Mouse (Mus musculus): ENCODE results near the gene Tmem161a. TPM values are rescaled to one million over a fixed set of nuclear protein-coding genes. Genes with fewer than 3 reads are reported as not detected.

Gene Tmem161a
- total and polyA plus RNA-seq, 2 experiments = 20.4 to 60.4 TPM

- H3K27ac ChIP-seq (replicated peaks; ENCODE audit: insufficient read depth, low read depth, low read length) = 0 out of 2 replicates have a peak overlapping the region, but pooled peaks have one; percentile 73
- H3K79me2 ChIP-seq (ENCODE audit: control insufficient read depth, insufficient read depth, low read length) = no peaks in the 10 kb centered on the region; the same call in 1 of the 2 replicates
- DNase-seq (ENCODE audit: extremely low read depth, low read depth, low spot score) = no peak
- H3K27me3 ChIP-seq (ENCODE audit: control insufficient read depth, insufficient read depth, low read length) = no peaks in the 10 kb centered on the region
- peaks cover 11% of the 10 kb centered on the region for H3K4me1 ChIP-seq (ENCODE audit: control insufficient read depth, insufficient read depth, low read length)
- WGBS = 56% methylated on average over 4 of the region's 4 CpGs
- 0 out of 2 replicates have a peak overlapping the region, but pooled peaks have one; percentile 48 for H3K9ac ChIP-seq (ENCODE audit: low read depth, low read length)
- no peak overlapping the region for H3K4me3 ChIP-seq (ENCODE audit: insufficient read depth, low read depth, low read length)
- H3K36me3 ChIP-seq (ENCODE audit: control insufficient read depth, insufficient read depth, low read length) = 0 out of 2 replicates have a peak, but pooled peaks cover 3% of the 10 kb centered on the region
- no peak for TF ChIP-seq POLR2A (IDR thresholded peaks at IDR 0.05; ENCODE audit: extremely low read depth, insufficient read depth, low read length)
- TF ChIP-seq CTCF (IDR thresholded peaks at IDR 0.05; ENCODE audit: low read depth, low read length) = no peak
Measured at GRCm38 (mm10) chr8:70137890-70138289, 34.3 kb upstream of the Tmem161a start.

GRCm38 (mm10) chr8:70139026-70139857 lies 32.9 kb upstream of the Tmem161a start, which contains the start of the genes Rfxank, Borcs8 and Mef2b:
Gene Rfxank (minus strand): TSS chr8:70139154.
Gene Borcs8 (plus strand): TSS chr8:70139499.
Gene Mef2b (plus strand): TSS chr8:70139711.
- H3K4me3 ChIP-seq (ENCODE audit: insufficient read depth, low read depth, low read length) = peak within 1 kb of the TSS; percentile 73
- peak within 1 kb of the TSS; percentile 81 for H3K9ac ChIP-seq (ENCODE audit: low read depth, low read length)
- peaks cover 11% of the 10 kb centered on the region for H3K4me1 ChIP-seq (ENCODE audit: control insufficient read depth, insufficient read depth, low read length)
- H3K27me3 ChIP-seq (ENCODE audit: control insufficient read depth, insufficient read depth, low read length) = no peaks in the 10 kb centered on the region
- TF ChIP-seq CTCF (IDR thresholded peaks at IDR 0.05; ENCODE audit: low read depth, low read length) (no peak), POLR2A (IDR thresholded peaks at IDR 0.05; ENCODE audit: extremely low read depth, insufficient read depth, low read length) (0 out of 2 replicates have a peak, but pooled peaks have one; percentile 27)
- H3K36me3 ChIP-seq (ENCODE audit: control insufficient read depth, insufficient read depth, low read length) = peaks cover 3% of the 10 kb centered on the region; the same call in 1 of the 2 replicates
- no peaks in the 10 kb centered on the region; the same call in 1 of the 2 replicates for H3K79me2 ChIP-seq (ENCODE audit: control insufficient read depth, insufficient read depth, low read length)
- peak; percentile 97 for DNase-seq (ENCODE audit: extremely low read depth, low read depth, low spot score)
- under 1% methylated on average over 46 of the region's 46 CpGs for WGBS
- peak within 1 kb of the TSS; percentile 84 for H3K27ac ChIP-seq (replicated peaks; ENCODE audit: insufficient read depth, low read depth, low read length)

- 5% methylated on average over 9 of the region's 9 CpGs for WGBS
- Histone ChIP-seq H3K4me3 (ENCODE audit: insufficient read depth, low read depth, low read length) (peak overlapping the region; percentile 73), H3K79me2 (ENCODE audit: control insufficient read depth, insufficient read depth, low read length) (no peaks in the 10 kb centered on the region; the same call in 1 of the 2 replicates), H3K27ac (replicated peaks; ENCODE audit: insufficient read depth, low read depth, low read length) (peak overlapping the region; percentile 84), H3K27me3 (ENCODE audit: control insufficient read depth, insufficient read depth, low read length) (no peaks in the 10 kb centered on the region), H3K36me3 (ENCODE audit: control insufficient read depth, insufficient read depth, low read length) (no peaks in the 10 kb centered on the region; the same call in 1 of the 2 replicates), H3K4me1 (ENCODE audit: control insufficient read depth, insufficient read depth, low read length) (peaks cover 11% of the 10 kb centered on the region), H3K9ac (ENCODE audit: low read depth, low read length) (peak overlapping the region; percentile 81)
- peak; percentile 12 for DNase-seq (ENCODE audit: extremely low read depth, low read depth, low spot score)
- TF ChIP-seq POLR2A (IDR thresholded peaks at IDR 0.05; ENCODE audit: extremely low read depth, insufficient read depth, low read length) (no peak), CTCF (IDR thresholded peaks at IDR 0.05; ENCODE audit: low read depth, low read length) (no peak)
Measured at GRCm38 (mm10) chr8:70139981-70140380, 32.2 kb upstream of the Tmem161a start.

- H3K27ac ChIP-seq (replicated peaks; ENCODE audit: insufficient read depth, low read depth, low read length) = no peak overlapping the region
- H3K4me1 ChIP-seq (ENCODE audit: control insufficient read depth, insufficient read depth, low read length) = no peaks in the 10 kb centered on the region
- no peak overlapping the region for H3K9ac ChIP-seq (ENCODE audit: low read depth, low read length)
- H3K4me3 ChIP-seq (ENCODE audit: insufficient read depth, low read depth, low read length) = no peak overlapping the region
- peaks cover 2% of the 10 kb centered on the region; the same call in 1 of the 2 replicates for H3K36me3 ChIP-seq (ENCODE audit: control insufficient read depth, insufficient read depth, low read length)
- no peak for TF ChIP-seq CTCF (IDR thresholded peaks at IDR 0.05; ENCODE audit: low read depth, low read length)
- no peak for TF ChIP-seq POLR2A (IDR thresholded peaks at IDR 0.05; ENCODE audit: extremely low read depth, insufficient read depth, low read length)
- H3K27me3 ChIP-seq (ENCODE audit: control insufficient read depth, insufficient read depth, low read length) = no peaks in the 10 kb centered on the region
- DNase-seq (ENCODE audit: extremely low read depth, low read depth, low spot score) = no peak
- 89% methylated on average over 7 of the region's 7 CpGs for WGBS
- no peaks in the 10 kb centered on the region for H3K79me2 ChIP-seq (ENCODE audit: control insufficient read depth, insufficient read depth, low read length)
Measured at GRCm38 (mm10) chr8:70147678-70148607, 24.2 kb upstream of the Tmem161a start.

GRCm38 (mm10) chr8:70150158-70150557 lies 22.0 kb upstream of the Tmem161a start:
- 21% methylated on average over 13 of the region's 13 CpGs for WGBS
- no peak overlapping the region for H3K9ac ChIP-seq (ENCODE audit: low read depth, low read length)
- no peaks in the 10 kb centered on the region for H3K4me1 ChIP-seq (ENCODE audit: control insufficient read depth, insufficient read depth, low read length)

More at GRCm38 (mm10) chr8:70150158-70150557, 22.0 kb upstream of the Tmem161a start:
- 0 out of 2 replicates have a peak, but pooled peaks cover 2% of the 10 kb centered on the region for H3K36me3 ChIP-seq (ENCODE audit: control insufficient read depth, insufficient read depth, low read length)
- no peak overlapping the region for H3K27ac ChIP-seq (replicated peaks; ENCODE audit: insufficient read depth, low read depth, low read length)
- DNase-seq (ENCODE audit: extremely low read depth, low read depth, low spot score) = no peak
- H3K79me2 ChIP-seq (ENCODE audit: control insufficient read depth, insufficient read depth, low read length) = no peaks in the 10 kb centered on the region
- TF ChIP-seq POLR2A (IDR thresholded peaks at IDR 0.05; ENCODE audit: extremely low read depth, insufficient read depth, low read length) (no peak), CTCF (IDR thresholded peaks at IDR 0.05; ENCODE audit: low read depth, low read length) (no peak)
- no peaks in the 10 kb centered on the region for H3K27me3 ChIP-seq (ENCODE audit: control insufficient read depth, insufficient read depth, low read length)
- H3K4me3 ChIP-seq (ENCODE audit: insufficient read depth, low read depth, low read length) = no peak overlapping the region
